Mouse (Mus musculus) neural tube, embryonic 12.5 days (tissue): Measurements from ENCODE around the gene Pnkd. TPM values are rescaled to one million over a fixed set of nuclear protein-coding genes. Genes with fewer than 3 reads are reported as not detected.
"Not testable (repeated sequence)": the region's sequence is repeated elsewhere in the genome, so short reads cannot be mapped to it uniquely, and the experiment has no call there.

Experiments used
- ATAC-seq: fragments of 200-750 bp; cut with Nextera tagmentation; 2 replicates; pipeline ENCODE4 v1.8.0; 2017; ENCODE audit warnings: low read depth, mild to moderate bottlenecking, moderate TSS enrichment, moderate library complexity; ENCODE audit not compliant: low FRiP score
- H3K27ac ChIP-seq: fragments of 300-500 bp; sonication (generic); 2 replicates; pipeline ENCODE4 v1.5.1; 2016
- H3K27me3 ChIP-seq: fragments of 300-500 bp; sonication (generic); replicated peaks from 2 replicates; pipeline ENCODE4 v1.6.1; 2016; ENCODE audit warnings: mild to moderate bottlenecking
- H3K36me3 ChIP-seq: fragments of 300-500 bp; sonication (generic); 2 replicates; pipeline ENCODE4 v1.6.1; 2016; ENCODE audit warnings: mild to moderate bottlenecking
- H3K4me1 ChIP-seq: fragments of 300-500 bp; sonication (generic); 2 replicates; pipeline ENCODE4 v1.6.1; 2016
- H3K4me2 ChIP-seq: fragments of 300-500 bp; sonication (generic); replicated peaks from 2 replicates; pipeline ENCODE4 v1.6.1; 2016; ENCODE audit warnings: mild to moderate bottlenecking
- H3K4me3 ChIP-seq: fragments of 300-500 bp; sonication (generic); 2 replicates; pipeline ENCODE4 v1.5.1; 2016
- H3K9ac ChIP-seq: fragments of 300-500 bp; sonication (generic); 2 replicates; pipeline ENCODE4 v1.6.1; 2016; ENCODE audit warnings: mild to moderate bottlenecking
- H3K9me3 ChIP-seq: fragments of 300-500 bp; sonication (generic); 2 replicates; pipeline ENCODE4 v1.6.1; 2016; ENCODE audit warnings: mild to moderate bottlenecking
- WGBS: fragments of 180-500 bp; shearing (Covaris S2); methylation state at CpG from one replicate; pipeline ENCODE4 v1.1.7; 2016; 5-methylcytosine and 5-hydroxymethylcytosine counted together
- polyA plus RNA-seq: library from polyadenylated mRNA; unstranded; fragments of >200 nt; fragmentation: Nextera tagmentation; extraction: Ambion mirVana; gene quantifications from 2 replicates; pipeline ENCODE4 v1.2.1, GENCODE M21; 2016

Gene Pnkd
- polyA plus RNA-seq, 1 experiment from 2014 or later: 104 TPM

GRCm38 (mm10) chr1:74281372-74281771, 3.4 kb upstream of the Pnkd start:
- ATAC-seq: no peak
- no peak overlapping the region for H3K27ac ChIP-seq

GRCm38 (mm10) chr1:74281886-74282285, 2.8 kb upstream of the Pnkd start:
- H3K9me3 ChIP-seq: no peaks in the 10 kb centered on the region
- 96% methylated on average over 8 of the region's 8 CpGs for WGBS
- no peak overlapping the region for H3K9ac ChIP-seq
- no peak for ATAC-seq
- no peak overlapping the region for H3K27ac ChIP-seq
- H3K27me3 ChIP-seq: no peaks in the 10 kb centered on the region
- no peak overlapping the region for H3K4me2 ChIP-seq
- no peak overlapping the region for H3K4me3 ChIP-seq
- peaks cover 21% of the 10 kb centered on the region for H3K4me1 ChIP-seq
- H3K36me3 ChIP-seq: peaks cover 42% of the 10 kb centered on the region

More at GRCm38 (mm10) chr1:74281372-74281771, 3.4 kb upstream of the Pnkd start:
- no peak overlapping the region for H3K9ac ChIP-seq
- 90% methylated on average over 2 of the region's 2 CpGs for WGBS
- H3K4me3 ChIP-seq: no peak overlapping the region
- peaks cover 21% of the 10 kb centered on the region for H3K4me1 ChIP-seq
- H3K36me3 ChIP-seq: peaks cover 42% of the 10 kb centered on the region
- no peaks in the 10 kb centered on the region for H3K27me3 ChIP-seq
- no peaks in the 10 kb centered on the region for H3K9me3 ChIP-seq
- H3K4me2 ChIP-seq: no peak overlapping the region

- 91% methylated on average over 10 of the region's 10 CpGs for WGBS
- peaks cover 21% of the 10 kb centered on the region for H3K4me1 ChIP-seq
- ATAC-seq: no peak
- H3K4me3 ChIP-seq: no peak overlapping the region
- H3K4me2 ChIP-seq: peak overlapping the region; percentile 83; the same call in 1 of the 2 replicates
- H3K9ac ChIP-seq: no peak overlapping the region
- no peaks in the 10 kb centered on the region for H3K27me3 ChIP-seq
- H3K27ac ChIP-seq: no peak overlapping the region
- no peaks in the 10 kb centered on the region for H3K9me3 ChIP-seq
- H3K36me3 ChIP-seq: peaks cover 42% of the 10 kb centered on the region
Observed at GRCm38 (mm10) chr1:74282896-74283625, 1.7 kb upstream of the Pnkd start.

DNA sequence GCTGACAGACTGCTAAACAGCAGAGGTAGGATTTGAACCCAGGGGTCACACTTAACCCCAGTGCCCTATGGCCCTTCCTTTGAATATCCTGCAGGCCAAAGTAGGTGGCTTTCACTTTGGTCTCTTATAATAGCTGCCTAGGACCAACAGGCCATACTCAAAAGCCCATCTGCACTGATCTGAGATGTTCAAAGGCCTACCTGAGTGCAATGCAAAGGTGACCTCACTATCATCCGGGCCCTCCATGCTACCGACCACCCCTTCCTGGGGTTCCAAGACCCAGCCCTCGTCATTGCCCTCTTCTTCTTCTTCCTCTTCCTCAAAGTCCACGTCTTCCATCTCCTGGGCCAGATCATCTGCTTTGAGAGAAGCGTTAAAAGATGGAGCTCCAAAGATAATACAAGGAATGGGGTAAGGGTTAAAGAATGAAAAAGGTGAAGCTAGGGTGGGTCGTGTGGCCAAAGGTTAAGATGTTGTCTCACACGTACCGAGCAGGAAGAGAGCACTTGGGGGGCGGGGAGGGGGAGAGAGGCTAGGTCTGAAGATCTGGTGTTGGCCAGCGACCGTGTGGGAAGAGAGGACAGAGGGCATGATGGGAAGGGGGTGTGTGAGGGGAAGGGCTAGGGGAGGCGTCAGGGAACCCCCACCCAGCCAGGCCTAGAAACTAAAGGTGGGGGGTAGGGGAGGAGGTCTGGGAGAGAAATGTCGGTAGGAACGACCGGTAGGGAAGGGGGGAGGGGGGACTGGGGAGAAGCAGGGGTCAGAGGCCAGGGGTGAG, 855 bp upstream of the Pnkd start:
- Histone ChIP-seq H3K36me3 (peaks cover 40% of the 10 kb centered on the region), H3K4me3 (peak overlapping the region; percentile 63), H3K9me3 (no peaks in the 10 kb centered on the region), H3K4me2 (peak overlapping the region; percentile 83), H3K27ac (no peak overlapping the region), H3K4me1 (peaks cover 21% of the 10 kb centered on the region), H3K27me3 (no peaks in the 10 kb centered on the region), H3K9ac (peak overlapping the region; percentile 64)
- peak; percentile 52 for ATAC-seq
- 13% methylated on average over 15 of the region's 15 CpGs for WGBS

GRCm38 (mm10) chr1:74285212-74286010, 681 bp downstream of the Pnkd start:
- Histone ChIP-seq H3K36me3 (peaks cover 33% of the 10 kb centered on the region), H3K4me2 (peak overlapping the region; percentile 83), H3K4me1 (peaks cover 21% of the 10 kb centered on the region), H3K27me3 (no peaks in the 10 kb centered on the region), H3K4me3 (peak overlapping the region; percentile 63), H3K9me3 (no peaks in the 10 kb centered on the region), H3K9ac (peak overlapping the region; percentile 56), H3K27ac (no peak overlapping the region)
- ATAC-seq: no peak; the same call in 1 of the 2 replicates
- 4% methylated on average over 23 of the region's 23 CpGs for WGBS

DNA sequence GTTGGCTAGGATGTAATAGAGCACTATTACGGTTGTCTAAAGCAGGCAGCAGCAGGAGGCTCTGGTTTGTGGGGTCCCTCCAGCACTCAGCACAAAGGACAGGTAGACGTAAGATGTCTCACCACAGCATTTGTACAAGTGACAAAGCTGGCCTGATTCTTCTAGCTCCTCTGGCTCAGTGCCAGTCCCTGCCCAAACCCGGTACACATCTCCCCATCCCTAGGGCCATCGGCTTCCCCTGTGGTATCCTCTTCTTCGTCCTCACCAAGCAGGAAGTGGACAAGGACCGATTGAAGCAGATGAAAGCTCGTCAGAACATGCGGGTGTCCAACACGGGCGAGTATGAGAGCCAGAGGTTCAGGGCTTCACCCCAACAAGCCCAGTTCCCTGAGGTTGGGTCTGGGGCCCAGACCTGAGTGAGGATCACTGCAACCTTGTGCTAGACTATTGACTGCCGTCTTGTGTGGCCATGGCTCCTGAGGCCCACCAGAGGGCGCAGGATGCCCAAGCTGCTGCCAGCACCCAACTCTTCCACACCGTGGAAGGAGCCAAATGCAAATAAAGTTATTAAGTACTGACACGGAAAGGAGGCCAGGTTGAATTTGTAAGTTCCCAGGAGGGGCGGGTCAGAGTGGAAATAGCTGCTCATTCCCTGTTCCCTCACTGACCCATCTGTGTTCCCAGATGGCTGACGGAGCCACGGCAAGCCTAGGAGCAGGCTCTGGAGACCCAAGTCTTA, 2.3 kb downstream of the Pnkd start:
- peaks cover 31% of the 10 kb centered on the region for H3K36me3 ChIP-seq
- H3K27me3 ChIP-seq, H3K4me2 ChIP-seq, H3K9ac ChIP-seq, H3K4me3 ChIP-seq, H3K27ac ChIP-seq, ATAC-seq, H3K9me3 ChIP-seq: not testable (repeated sequence)
- peaks cover 21% of the 10 kb centered on the region for H3K4me1 ChIP-seq
- WGBS: 59% methylated on average over 16 of the region's 17 CpGs

GRCm38 (mm10) chr1:74288327-74288726, 3.6 kb downstream of the Pnkd start:
- peaks cover 14% of the 10 kb centered on the region for H3K4me1 ChIP-seq
- H3K4me3 ChIP-seq: no peak overlapping the region

DNA sequence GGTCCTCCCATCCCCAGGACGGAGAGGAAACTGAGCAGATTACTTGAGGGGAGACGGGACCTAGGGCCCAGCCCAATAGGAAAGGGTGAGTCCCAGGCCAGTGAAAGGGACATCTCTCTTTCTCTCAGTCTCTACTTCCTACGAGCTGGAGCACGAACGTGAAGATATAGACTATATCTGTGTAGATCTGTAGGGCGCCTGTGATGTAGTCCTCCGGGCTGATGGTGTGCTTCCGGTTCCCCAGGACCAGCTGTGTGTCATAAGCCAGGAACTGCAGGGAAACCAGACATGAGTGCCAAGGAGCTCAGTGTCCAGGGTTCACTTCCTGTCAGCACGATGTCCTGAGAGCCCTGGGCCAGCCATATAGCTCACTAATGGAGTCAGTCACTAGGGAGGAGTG, 4.5 kb downstream of the Pnkd start:
- Histone ChIP-seq H3K4me3 (no peak overlapping the region), H3K9ac (no peak overlapping the region), H3K9me3 (no peaks in the 10 kb centered on the region), H3K36me3 (peaks cover 25% of the 10 kb centered on the region), H3K4me1 (peaks cover 8% of the 10 kb centered on the region), H3K27ac (no peak overlapping the region), H3K4me2 (no peak overlapping the region), H3K27me3 (no peaks in the 10 kb centered on the region)
- WGBS: 91% methylated on average over 9 of the region's 9 CpGs
- ATAC-seq: no peak

More at GRCm38 (mm10) chr1:74288327-74288726, 3.6 kb downstream of the Pnkd start:
- Histone ChIP-seq H3K36me3 (peaks cover 22% of the 10 kb centered on the region), H3K4me2 (no peak overlapping the region), H3K9ac (no peak overlapping the region), H3K9me3 (no peaks in the 10 kb centered on the region), H3K27ac (no peak overlapping the region), H3K27me3 (no peaks in the 10 kb centered on the region)
- 88% methylated on average over 4 of the region's 4 CpGs for WGBS
- ATAC-seq: no peak

- Histone ChIP-seq H3K4me2 (no peak overlapping the region), H3K4me3 (no peak overlapping the region), H3K27ac (no peak overlapping the region), H3K4me1 (peaks cover 8% of the 10 kb centered on the region), H3K27me3 (no peaks in the 10 kb centered on the region), H3K9ac (no peak overlapping the region), H3K36me3 (peaks cover 26% of the 10 kb centered on the region), H3K9me3 (no peaks in the 10 kb centered on the region)
- no peak for ATAC-seq
- WGBS: 86% methylated on average over 2 of the region's 2 CpGs
Observed at GRCm38 (mm10) chr1:74289740-74290139, 5.0 kb downstream of the Pnkd start.

DNA sequence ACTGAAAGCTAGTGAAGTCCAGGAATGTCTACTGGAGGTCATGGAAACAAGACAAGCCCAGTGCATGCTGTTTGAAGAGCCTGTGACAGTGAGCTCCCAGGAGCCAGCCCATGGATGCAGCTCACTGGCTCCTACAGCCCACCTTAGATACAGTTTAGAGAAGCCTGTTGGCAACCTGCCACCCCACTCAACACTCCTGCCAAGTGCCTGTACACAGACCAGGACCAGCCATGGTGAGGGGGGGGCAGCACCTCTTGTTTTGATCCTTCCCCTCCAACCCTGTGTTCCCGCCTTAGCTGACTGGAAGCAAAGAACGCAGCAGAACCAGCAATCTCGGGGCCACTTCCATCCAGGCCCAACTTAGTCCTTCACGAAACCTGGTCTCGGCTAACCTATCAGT, 5.4 kb downstream of the Pnkd start:
- no peak for ATAC-seq
- peaks cover 10% of the 10 kb centered on the region for H3K4me1 ChIP-seq
- no peaks in the 10 kb centered on the region for H3K9me3 ChIP-seq
- H3K4me3 ChIP-seq: no peak overlapping the region
- H3K36me3 ChIP-seq: peaks cover 26% of the 10 kb centered on the region
- H3K4me2 ChIP-seq: no peak overlapping the region
- H3K27ac ChIP-seq: no peak overlapping the region
- H3K9ac ChIP-seq: no peak overlapping the region
- 95% methylated on average over 5 of the region's 5 CpGs for WGBS
- H3K27me3 ChIP-seq: no peaks in the 10 kb centered on the region

DNA sequence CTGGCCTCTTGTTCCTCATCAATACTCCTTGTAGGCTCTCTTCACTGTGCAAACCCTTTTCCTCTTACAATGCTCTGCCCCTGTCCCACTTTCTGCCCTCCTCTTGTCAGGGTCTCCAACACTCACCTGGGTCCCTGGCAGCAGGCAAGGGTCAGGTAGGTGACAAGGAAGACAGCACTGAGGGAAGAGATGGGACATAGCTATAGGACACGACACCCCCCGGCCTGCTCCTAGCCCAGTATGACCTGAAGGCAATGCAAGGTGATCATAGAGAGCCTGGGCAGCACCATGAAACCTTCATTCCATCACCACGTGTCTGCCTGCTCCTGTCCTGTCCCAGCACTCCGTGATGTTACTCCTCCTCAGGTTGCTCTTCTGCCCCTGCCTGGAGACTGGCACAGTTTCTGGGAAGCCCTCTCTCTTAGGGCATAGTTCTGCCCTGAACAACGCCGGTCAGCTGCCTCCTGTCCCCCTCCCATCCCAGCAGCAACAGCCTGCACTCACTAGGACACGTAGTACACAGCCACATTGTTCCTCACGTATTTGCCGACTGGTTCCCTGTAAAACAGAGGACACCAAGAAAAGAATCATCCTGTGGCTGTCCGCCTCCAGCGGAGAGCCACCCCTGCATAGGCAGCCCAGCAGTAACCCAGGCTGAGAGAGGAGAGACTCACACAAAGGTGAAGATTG, 7.7 kb downstream of the Pnkd start:
- Histone ChIP-seq H3K4me1 (peaks cover 20% of the 10 kb centered on the region), H3K9me3 (no peaks in the 10 kb centered on the region), H3K4me3 (no peak overlapping the region), H3K27ac (no peak overlapping the region), H3K27me3 (no peaks in the 10 kb centered on the region), H3K9ac (no peak overlapping the region), H3K4me2 (no peak overlapping the region), H3K36me3 (peaks cover 26% of the 10 kb centered on the region)
- 88% methylated on average over 11 of the region's 11 CpGs for WGBS
- no peak for ATAC-seq
